Mouse (Mus musculus) T-helper 1 cell (primary cell): ENCODE measurements at regions not wholly inside any gene's neighbourhood (a gene's known extent, or its start where the extent isn't known, plus 50 kb on each side); places are given as distances from the start of the nearest gene placed in this dataset.

Experiments used
- in situ Hi-C: fragments of 300-600 bp; cut with MboI, MseI; formaldehyde crosslinking; loops from one replicate; pipeline ENCODE4 v1.15.1; 2025; ENCODE audit warnings: high pct_unique_total_duplicates

- in situ Hi-C loops = no loop called here
These were observed 62.8 kb upstream of the Lrriq1 start for GRCm38 (mm10) chr10:103298907-103299306.

- in situ Hi-C loops = loop anchor here (10.0 kb wide), 1 partner anchor 595 kb away; no protein-coding TSS in a partner anchor
These were observed 58.2 kb upstream of the Slc6a15 start for GRCm38 (mm10) chr10:103309428-103309827.
